Mouse (Mus musculus) embryonic fibroblast, embryonic 13.5 days (primary cell): ENCODE data around the gene Nom1.
"Not testable (repeated sequence)": the region's sequence is repeated elsewhere in the genome, so short reads cannot be mapped to it uniquely, and the experiment has no call there.

Source experiments
- CTCF ChIP-seq: IDR thresholded peaks from 2 replicates; pipeline ENCODE4 v1.5.1; 2011; ENCODE audit warnings: mild to moderate bottlenecking, control low read depth, low read length, moderate library complexity, borderline replicate concordance; ENCODE audit not compliant: insufficient read depth
- POLR2A ChIP-seq: IDR thresholded peaks from 2 replicates; pipeline ENCODE4 v1.6.1; 2011; ENCODE audit warnings: low read depth, mild to moderate bottlenecking, control low read depth, low read length, moderate library complexity

GRCm38 (mm10) chr5:29436728-29437127 lies 2.3 kb downstream of the Nom1 start:
- TF ChIP-seq CTCF, POLR2A: not testable (repeated sequence)
